Mouse (Mus musculus) forebrain, embryonic 12.5 days (tissue): ENCODE data around the gene Xpo6. TPM values are rescaled to one million over a fixed set of nuclear protein-coding genes. Genes with fewer than 3 reads are reported as not detected.
A peak's percentile ranks its signal among the peaks of the same experiment; 100 is the strongest.

Experiments used
- ATAC-seq: fragments of 200-750 bp; cut with Nextera tagmentation; 2 replicates; pipeline ENCODE4 v1.8.0; 2017; ENCODE audit warnings: moderate TSS enrichment; ENCODE audit not compliant: low FRiP score
- H3K27ac ChIP-seq: fragments of 300-500 bp; sonication (generic); 2 replicates; pipeline ENCODE4 v1.5.1; 2016; ENCODE audit warnings: mild to moderate bottlenecking
- H3K27me3 ChIP-seq: fragments of 300-500 bp; sonication (generic); 2 replicates; pipeline ENCODE4 v1.6.1; 2016; ENCODE audit warnings: mild to moderate bottlenecking
- H3K36me3 ChIP-seq: fragments of 300-500 bp; sonication (generic); replicated peaks from 2 replicates; pipeline ENCODE4 v1.6.1; 2016; ENCODE audit warnings: mild to moderate bottlenecking
- H3K4me1 ChIP-seq: fragments of 300-500 bp; sonication (generic); 2 replicates; pipeline ENCODE4 v1.6.1; 2016
- H3K4me2 ChIP-seq: fragments of 300-500 bp; sonication (generic); 2 replicates; pipeline ENCODE4 v1.6.1; 2016; ENCODE audit warnings: mild to moderate bottlenecking, moderate library complexity
- H3K4me3 ChIP-seq: fragments of 300-500 bp; sonication (generic); replicated peaks from 2 replicates; pipeline ENCODE4 v1.5.1; 2016; ENCODE audit warnings: mild to moderate bottlenecking
- H3K9ac ChIP-seq: fragments of 300-500 bp; sonication (generic); 2 replicates; pipeline ENCODE4 v1.6.1; 2016; ENCODE audit warnings: mild to moderate bottlenecking
- H3K9me3 ChIP-seq: fragments of 300-500 bp; sonication (generic); 2 replicates; pipeline ENCODE4 v1.6.1; 2016
- WGBS: fragments of 180-500 bp; shearing (Covaris S2); methylation state at CpG from one replicate; pipeline ENCODE4 v1.1.7; 2016; 5-methylcytosine and 5-hydroxymethylcytosine counted together
- polyA plus RNA-seq: library from polyadenylated mRNA; unstranded; fragments of >200 nt; fragmentation: Nextera tagmentation; extraction: Ambion mirVana; gene quantifications from 2 replicates; pipeline ENCODE4 v1.2.1, GENCODE M21; 2016

Xpo6 gene
- polyA plus RNA-seq, 1 experiment from 2014 or later, result 74.8 TPM

- Histone ChIP-seq H3K9me3 (no peaks in the 10 kb centered on the region), H3K4me3 (no peak overlapping the region), H3K4me2 (no peak overlapping the region), H3K27me3 (no peaks in the 10 kb centered on the region), H3K36me3 (no peaks in the 10 kb centered on the region), H3K27ac (no peak overlapping the region), H3K9ac (no peak overlapping the region), H3K4me1 (no peaks in the 10 kb centered on the region)
- no peak for ATAC-seq
- 76% methylated on average over 8 of the region's 8 CpGs for WGBS
Observed at GRCm38 (mm10) chr7:126230357-126231148, 30.3 kb upstream of the Xpo6 start.

- H3K27ac ChIP-seq, result no peak overlapping the region
- no peak overlapping the region for H3K4me3 ChIP-seq
- no peaks in the 10 kb centered on the region for H3K4me1 ChIP-seq
- no peaks in the 10 kb centered on the region for H3K9me3 ChIP-seq
- H3K36me3 ChIP-seq, result no peaks in the 10 kb centered on the region
- peaks cover 3% of the 10 kb centered on the region; the same call in 1 of the 2 replicates for H3K27me3 ChIP-seq
- no peak overlapping the region for H3K4me2 ChIP-seq
- WGBS, result 30% methylated on average over 5 of the region's 5 CpGs
- ATAC-seq, result no peak
- H3K9ac ChIP-seq, result no peak overlapping the region
Observed at GRCm38 (mm10) chr7:126226136-126226535, 25.8 kb upstream of the Xpo6 start.

- WGBS, result 69% methylated on average over 3 of the region's 3 CpGs
Observed at GRCm38 (mm10) chr7:126222753-126223152, 22.5 kb upstream of the Xpo6 start.

GRCm38 (mm10) chr7:126220611-126221010, 20.3 kb upstream of the Xpo6 start:
- no peak overlapping the region for H3K4me3 ChIP-seq
- H3K4me1 ChIP-seq, result no peaks in the 10 kb centered on the region
- H3K36me3 ChIP-seq, result no peaks in the 10 kb centered on the region
- H3K9ac ChIP-seq, result no peak overlapping the region
- H3K9me3 ChIP-seq, result no peaks in the 10 kb centered on the region
- no peak overlapping the region for H3K4me2 ChIP-seq
- no peak for ATAC-seq
- H3K27me3 ChIP-seq, result peaks cover 3% of the 10 kb centered on the region; the same call in 1 of the 2 replicates
- 21% methylated on average over 1 of the region's 1 CpGs for WGBS
- H3K27ac ChIP-seq, result no peak overlapping the region

More at GRCm38 (mm10) chr7:126222753-126223152, 22.5 kb upstream of the Xpo6 start:
- Histone ChIP-seq H3K4me3 (no peak overlapping the region), H3K9me3 (no peaks in the 10 kb centered on the region), H3K27me3 (peaks cover 3% of the 10 kb centered on the region; the same call in 1 of the 2 replicates), H3K4me1 (no peaks in the 10 kb centered on the region), H3K4me2 (no peak overlapping the region), H3K36me3 (no peaks in the 10 kb centered on the region), H3K27ac (no peak overlapping the region), H3K9ac (no peak overlapping the region)
- ATAC-seq, result no peak

GRCm38 (mm10) chr7:126218311-126218710, 18.0 kb upstream of the Xpo6 start:
- 74% methylated on average over 1 of the region's 1 CpGs for WGBS
- Histone ChIP-seq H3K4me2 (no peak overlapping the region), H3K4me1 (no peaks in the 10 kb centered on the region), H3K9me3 (no peaks in the 10 kb centered on the region), H3K27ac (no peak overlapping the region), H3K27me3 (no peaks in the 10 kb centered on the region), H3K36me3 (no peaks in the 10 kb centered on the region), H3K4me3 (no peak overlapping the region), H3K9ac (no peak overlapping the region)
- no peak for ATAC-seq

GRCm38 (mm10) chr7:126216867-126217266, 16.6 kb upstream of the Xpo6 start:
- Histone ChIP-seq H3K27ac (no peak overlapping the region), H3K9ac (no peak overlapping the region), H3K4me2 (no peak overlapping the region), H3K4me1 (no peaks in the 10 kb centered on the region), H3K27me3 (no peaks in the 10 kb centered on the region), H3K9me3 (no peaks in the 10 kb centered on the region), H3K36me3 (no peaks in the 10 kb centered on the region), H3K4me3 (no peak overlapping the region)
- 30% methylated on average over 1 of the region's 1 CpGs for WGBS
- ATAC-seq, result no peak

GRCm38 (mm10) chr7:126210856-126211255, 10.6 kb upstream of the Xpo6 start:
- Histone ChIP-seq H3K36me3 (no peaks in the 10 kb centered on the region), H3K4me1 (no peaks in the 10 kb centered on the region), H3K9ac (no peak overlapping the region), H3K27me3 (no peaks in the 10 kb centered on the region), H3K4me2 (no peak overlapping the region), H3K9me3 (no peaks in the 10 kb centered on the region), H3K27ac (no peak overlapping the region), H3K4me3 (no peak overlapping the region)
- ATAC-seq, result no peak
- 93% methylated on average over 5 of the region's 5 CpGs for WGBS

- ATAC-seq, result no peak
- H3K36me3 ChIP-seq, result no peaks in the 10 kb centered on the region
- 98% methylated on average over 4 of the region's 4 CpGs for WGBS
- H3K4me1 ChIP-seq, result peaks cover 24% of the 10 kb centered on the region
- no peaks in the 10 kb centered on the region for H3K9me3 ChIP-seq
- H3K4me2 ChIP-seq, result peak overlapping the region; percentile 91
- peak overlapping the region; percentile 96 for H3K4me3 ChIP-seq
- H3K27ac ChIP-seq, result no peak overlapping the region
- H3K9ac ChIP-seq, result no peak overlapping the region
- H3K27me3 ChIP-seq, result 0 out of 2 replicates have a peak, but pooled peaks cover 5% of the 10 kb centered on the region
Observed at GRCm38 (mm10) chr7:126200997-126201345, 670 bp upstream of the Xpo6 start.

- H3K9ac ChIP-seq, result peak overlapping the region; percentile 95
Observed at GRCm38 (mm10) chr7:126199691-126200102, 604 bp downstream of the Xpo6 start.

GRCm38 (mm10) chr7:126198926-126199325, 1.4 kb downstream of the Xpo6 start:
- ATAC-seq, result no peak
- H3K27me3 ChIP-seq, result no peaks in the 10 kb centered on the region
- H3K9ac ChIP-seq, result peak overlapping the region; percentile 95
- H3K9me3 ChIP-seq, result no peaks in the 10 kb centered on the region
- H3K4me3 ChIP-seq, result peak overlapping the region; percentile 96
- H3K36me3 ChIP-seq, result no peaks in the 10 kb centered on the region
- WGBS, result 21% methylated on average over 1 of the region's 1 CpGs
- H3K4me1 ChIP-seq, result peaks cover 28% of the 10 kb centered on the region
- no peak overlapping the region for H3K27ac ChIP-seq
- H3K4me2 ChIP-seq, result peak overlapping the region; percentile 91

More at GRCm38 (mm10) chr7:126199691-126200102, 604 bp downstream of the Xpo6 start:
- Histone ChIP-seq H3K4me1 (peaks cover 28% of the 10 kb centered on the region), H3K4me2 (peak overlapping the region; percentile 91), H3K27ac (peak overlapping the region; percentile 91), H3K36me3 (no peaks in the 10 kb centered on the region), H3K9me3 (no peaks in the 10 kb centered on the region), H3K4me3 (peak overlapping the region; percentile 96), H3K27me3 (0 out of 2 replicates have a peak, but pooled peaks cover 2% of the 10 kb centered on the region)
- WGBS, result under 1% methylated on average over 27 of the region's 27 CpGs
- peak; percentile 72 for ATAC-seq

- ATAC-seq, result no peak
- H3K27ac ChIP-seq, result no peak overlapping the region
- H3K4me2 ChIP-seq, result no peak overlapping the region
- peaks cover 5% of the 10 kb centered on the region; the same call in 1 of the 2 replicates for H3K9me3 ChIP-seq
- 94% methylated on average over 1 of the region's 1 CpGs for WGBS
- no peak overlapping the region for H3K4me3 ChIP-seq
- no peaks in the 10 kb centered on the region for H3K27me3 ChIP-seq
- H3K36me3 ChIP-seq, result no peaks in the 10 kb centered on the region; the same call in 1 of the 2 replicates
- peaks cover 32% of the 10 kb centered on the region for H3K4me1 ChIP-seq
- no peak overlapping the region for H3K9ac ChIP-seq
Observed at GRCm38 (mm10) chr7:126194175-126194574, 6.1 kb downstream of the Xpo6 start.

- Histone ChIP-seq H3K9ac (no peak overlapping the region), H3K36me3 (no peaks in the 10 kb centered on the region; the same call in 1 of the 2 replicates), H3K4me3 (no peak overlapping the region), H3K4me1 (0 out of 2 replicates have a peak, but pooled peaks cover 10% of the 10 kb centered on the region), H3K9me3 (peaks cover 5% of the 10 kb centered on the region; the same call in 1 of the 2 replicates), H3K27me3 (no peaks in the 10 kb centered on the region), H3K27ac (no peak overlapping the region), H3K4me2 (no peak overlapping the region)
- 92% methylated on average over 1 of the region's 1 CpGs for WGBS
- no peak for ATAC-seq
Observed at GRCm38 (mm10) chr7:126191471-126191870, 8.8 kb downstream of the Xpo6 start.

GRCm38 (mm10) chr7:126189517-126189916, 10.8 kb downstream of the Xpo6 start:
- H3K9me3 ChIP-seq, result peaks cover 5% of the 10 kb centered on the region; the same call in 1 of the 2 replicates
- H3K4me3 ChIP-seq, result no peak overlapping the region
- no peak overlapping the region for H3K4me2 ChIP-seq
- 98% methylated on average over 1 of the region's 1 CpGs for WGBS
- H3K27me3 ChIP-seq, result no peaks in the 10 kb centered on the region
- no peaks in the 10 kb centered on the region; the same call in 1 of the 2 replicates for H3K36me3 ChIP-seq
- ATAC-seq, result no peak
- H3K4me1 ChIP-seq, result 0 out of 2 replicates have a peak, but pooled peaks cover 6% of the 10 kb centered on the region
- H3K9ac ChIP-seq, result no peak overlapping the region
- H3K27ac ChIP-seq, result no peak overlapping the region
